Mouse (Mus musculus) hindbrain, embryonic 16.5 days (tissue): Measurements from ENCODE around the gene Egfr. TPM values are rescaled to one million over a fixed set of nuclear protein-coding genes. Genes with fewer than 3 reads are reported as not detected.

ENCODE experiments used
- ATAC-seq: fragments of 200-750 bp; cut with Nextera tagmentation; 2 replicates; pipeline ENCODE4 v1.8.0; 2017; ENCODE audit warnings: moderate TSS enrichment, moderate library complexity
- H3K27ac ChIP-seq: fragments of 300-500 bp; sonication (generic); 2 replicates; pipeline ENCODE4 v1.5.1; 2014; ENCODE audit warnings: low read depth, mild to moderate bottlenecking, control low read depth, low read length, moderate library complexity
- H3K27me3 ChIP-seq: fragments of 300-500 bp; sonication (generic); replicated peaks from 2 replicates; pipeline ENCODE4 v1.6.1; 2014; ENCODE audit warnings: low read length; ENCODE audit not compliant: control insufficient read depth, insufficient read depth
- H3K36me3 ChIP-seq: fragments of 300-500 bp; sonication (generic); 2 replicates; pipeline ENCODE4 v1.6.1; 2014; ENCODE audit warnings: mild to moderate bottlenecking, low read length, moderate library complexity, mixed read lengths; ENCODE audit not compliant: control insufficient read depth, insufficient read depth
- H3K4me1 ChIP-seq: fragments of 300-500 bp; sonication (generic); 2 replicates; pipeline ENCODE4 v1.6.1; 2014; ENCODE audit warnings: low read depth, low read length; ENCODE audit not compliant: control insufficient read depth, insufficient read depth
- H3K4me2 ChIP-seq: fragments of 300-500 bp; sonication (generic); 2 replicates; pipeline ENCODE4 v1.6.1; 2014; ENCODE audit warnings: mild to moderate bottlenecking, low read length, control low read depth, moderate library complexity
- H3K4me3 ChIP-seq: fragments of 300-500 bp; sonication (generic); 2 replicates; pipeline ENCODE4 v1.5.1; 2014; ENCODE audit warnings: mild to moderate bottlenecking, low read length, control low read depth, moderate library complexity
- H3K9ac ChIP-seq: fragments of 300-500 bp; sonication (generic); 2 replicates; pipeline ENCODE4 v1.6.1; 2014; ENCODE audit warnings: low read depth, mild to moderate bottlenecking, control low read depth, low read length, moderate library complexity
- H3K9me3 ChIP-seq: fragments of 300-500 bp; sonication (generic); 2 replicates; pipeline ENCODE4 v1.6.1; 2014; ENCODE audit warnings: mild to moderate bottlenecking, low read length, moderate library complexity; ENCODE audit not compliant: control insufficient read depth
- WGBS: fragments of 180-500 bp; shearing (Covaris S2); extraction: QIAGEN DNeasy Blood & Tissue Kit; methylation state at CpG from one replicate; pipeline ENCODE4 v1.1.7; 2014; 5-methylcytosine and 5-hydroxymethylcytosine counted together
- polyA plus RNA-seq: library from polyadenylated mRNA; unstranded; fragments of >200 nt; fragmentation: Nextera tagmentation; extraction: Ambion mirVana; gene quantifications from 2 replicates; pipeline ENCODE4 v1.2.1, GENCODE M21; 2015

Gene Egfr
- polyA plus RNA-seq, 1 experiment from 2014 or later: 8.4 TPM

GRCm38 (mm10) chr11:16797456-16797855 lies 45.5 kb downstream of the Egfr start:
- no peaks in the 10 kb centered on the region for H3K9me3 ChIP-seq

GRCm38 (mm10) chr11:16798136-16798535 lies 46.1 kb downstream of the Egfr start:
- Histone ChIP-seq H3K9me3 (no peaks in the 10 kb centered on the region), H3K27me3 (no peaks in the 10 kb centered on the region), H3K4me3 (no peak overlapping the region), H3K27ac (no peak overlapping the region), H3K4me1 (no peaks in the 10 kb centered on the region), H3K9ac (no peak overlapping the region), H3K36me3 (no peaks in the 10 kb centered on the region), H3K4me2 (no peak overlapping the region)
- ATAC-seq: no peak

More at GRCm38 (mm10) chr11:16797456-16797855, 45.5 kb downstream of the Egfr start:
- Histone ChIP-seq H3K36me3 (no peaks in the 10 kb centered on the region), H3K4me2 (no peak overlapping the region), H3K9ac (no peak overlapping the region), H3K4me3 (no peak overlapping the region), H3K27me3 (no peaks in the 10 kb centered on the region), H3K4me1 (no peaks in the 10 kb centered on the region), H3K27ac (no peak overlapping the region)
- WGBS: 90% methylated on average over 3 of the region's 3 CpGs
- no peak for ATAC-seq

GRCm38 (mm10) chr11:16800507-16800906 lies 48.5 kb downstream of the Egfr start:
- no peak overlapping the region for H3K9ac ChIP-seq
- no peak overlapping the region for H3K4me3 ChIP-seq
- H3K27ac ChIP-seq: no peak overlapping the region
- no peak for ATAC-seq
- WGBS: 81% methylated on average over 6 of the region's 6 CpGs
- no peaks in the 10 kb centered on the region for H3K4me1 ChIP-seq
- H3K36me3 ChIP-seq: no peaks in the 10 kb centered on the region
- H3K9me3 ChIP-seq: no peaks in the 10 kb centered on the region
- H3K27me3 ChIP-seq: no peaks in the 10 kb centered on the region
- no peak overlapping the region for H3K4me2 ChIP-seq

DNA sequence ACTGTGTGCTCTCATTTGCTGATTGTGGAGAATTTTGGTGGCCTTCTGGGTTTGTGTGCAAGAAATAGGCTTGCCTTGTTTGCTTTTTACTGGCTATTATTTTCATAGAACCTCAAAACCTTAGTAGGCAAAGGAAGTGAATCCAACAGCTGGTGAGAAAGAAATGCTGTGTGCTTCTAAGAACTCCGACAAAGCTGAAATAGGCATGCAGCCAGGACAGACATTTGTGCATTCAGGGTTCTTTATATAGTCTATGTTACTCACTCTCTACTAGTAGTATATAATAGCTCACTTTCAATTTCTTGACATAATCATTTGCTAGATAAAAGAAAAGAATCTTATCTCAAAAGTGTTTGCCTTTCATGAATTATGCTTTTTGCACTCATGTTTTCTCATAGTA lies 50.7 kb downstream of the Egfr start:
- Histone ChIP-seq H3K36me3 (no peaks in the 10 kb centered on the region), H3K4me2 (no peak overlapping the region), H3K27ac (no peak overlapping the region), H3K4me3 (no peak overlapping the region), H3K27me3 (no peaks in the 10 kb centered on the region), H3K4me1 (no peaks in the 10 kb centered on the region), H3K9ac (no peak overlapping the region), H3K9me3 (no peaks in the 10 kb centered on the region)
- ATAC-seq: no peak
- 58% methylated on average over 1 of the region's 1 CpGs for WGBS

DNA sequence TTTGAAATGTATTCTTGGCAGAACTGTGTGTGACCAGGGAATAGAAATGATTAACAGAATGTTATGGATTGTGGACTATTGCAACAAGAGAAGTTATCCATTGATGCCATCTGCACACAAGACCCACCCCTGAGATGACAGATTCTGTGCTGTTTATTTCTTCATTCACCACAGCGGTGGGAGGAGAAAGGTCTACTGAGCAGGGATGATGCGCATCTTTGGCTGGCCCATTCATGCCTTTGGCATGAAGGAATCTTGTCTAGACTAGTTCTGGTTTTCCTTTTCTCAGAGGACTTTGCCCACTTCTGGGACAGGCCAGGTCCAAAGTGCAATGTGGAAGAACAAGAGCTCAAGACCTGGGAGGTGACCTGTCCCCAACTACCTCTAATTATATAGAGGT lies 52.0 kb downstream of the Egfr start:
- no peaks in the 10 kb centered on the region for H3K36me3 ChIP-seq
- 94% methylated on average over 2 of the region's 2 CpGs for WGBS
- H3K4me3 ChIP-seq: no peak overlapping the region
- no peak overlapping the region for H3K27ac ChIP-seq
- no peak for ATAC-seq
- H3K27me3 ChIP-seq: no peaks in the 10 kb centered on the region
- H3K4me2 ChIP-seq: no peak overlapping the region
- H3K4me1 ChIP-seq: no peaks in the 10 kb centered on the region
- H3K9me3 ChIP-seq: no peaks in the 10 kb centered on the region
- no peak overlapping the region for H3K9ac ChIP-seq

GRCm38 (mm10) chr11:16805886-16806285 lies 53.9 kb downstream of the Egfr start:
- no peak for ATAC-seq
- H3K9me3 ChIP-seq: no peaks in the 10 kb centered on the region
- no peak overlapping the region for H3K4me3 ChIP-seq
- H3K9ac ChIP-seq: no peak overlapping the region
- no peaks in the 10 kb centered on the region for H3K36me3 ChIP-seq
- no peaks in the 10 kb centered on the region for H3K4me1 ChIP-seq
- no peaks in the 10 kb centered on the region for H3K27me3 ChIP-seq
- 90% methylated on average over 4 of the region's 4 CpGs for WGBS
- H3K27ac ChIP-seq: no peak overlapping the region
- H3K4me2 ChIP-seq: no peak overlapping the region

GRCm38 (mm10) chr11:16809161-16809967 lies 57.4 kb downstream of the Egfr start:
- WGBS: 80% methylated on average over 9 of the region's 9 CpGs
- Histone ChIP-seq H3K36me3 (no peaks in the 10 kb centered on the region), H3K4me1 (no peaks in the 10 kb centered on the region), H3K4me2 (no peak overlapping the region), H3K27me3 (no peaks in the 10 kb centered on the region), H3K4me3 (no peak overlapping the region), H3K27ac (no peak overlapping the region), H3K9me3 (no peaks in the 10 kb centered on the region), H3K9ac (no peak overlapping the region)
- ATAC-seq: no peak

GRCm38 (mm10) chr11:16810086-16810485 lies 58.1 kb downstream of the Egfr start:
- Histone ChIP-seq H3K4me1 (no peaks in the 10 kb centered on the region), H3K9me3 (no peaks in the 10 kb centered on the region), H3K36me3 (no peaks in the 10 kb centered on the region), H3K27ac (no peak overlapping the region), H3K4me3 (no peak overlapping the region), H3K4me2 (no peak overlapping the region), H3K9ac (no peak overlapping the region), H3K27me3 (no peaks in the 10 kb centered on the region)
- ATAC-seq: 0 out of 2 replicates have a peak, but pooled peaks have one; percentile 24
- 77% methylated on average over 3 of the region's 3 CpGs for WGBS

DNA sequence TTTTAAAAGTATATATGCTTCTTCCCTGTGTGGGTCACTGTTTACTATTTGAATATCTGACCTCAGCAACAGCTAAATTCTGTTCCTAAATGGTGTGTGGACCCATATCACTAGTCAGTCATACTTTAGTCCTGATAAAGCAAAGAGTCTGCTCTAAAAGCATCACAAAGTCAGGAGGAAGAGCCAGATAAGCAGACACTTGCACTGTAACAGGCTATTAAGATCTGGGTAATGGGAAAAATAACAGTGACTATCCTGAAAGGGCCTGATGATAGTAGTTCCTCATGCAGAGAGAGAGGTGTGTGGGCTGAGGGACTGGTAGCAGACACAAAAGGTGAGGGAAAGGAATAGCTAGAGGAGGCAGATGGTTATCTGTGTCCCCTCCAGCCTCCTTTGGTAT lies 61.3 kb downstream of the Egfr start:
- no peak overlapping the region for H3K9ac ChIP-seq
- H3K9me3 ChIP-seq: no peaks in the 10 kb centered on the region
- H3K27ac ChIP-seq: no peak overlapping the region
- no peak overlapping the region for H3K4me3 ChIP-seq
- H3K36me3 ChIP-seq: no peaks in the 10 kb centered on the region
- no peaks in the 10 kb centered on the region for H3K27me3 ChIP-seq
- H3K4me2 ChIP-seq: no peak overlapping the region
- no peaks in the 10 kb centered on the region for H3K4me1 ChIP-seq
- ATAC-seq: no peak
